Mouse (Mus musculus) skeletal muscle tissue, adult 2 months (tissue): ENCODE measurements around the gene Olfr113.
"Not testable (repeated sequence)": the region's sequence is repeated elsewhere in the genome, so short reads cannot be mapped to it uniquely, and the experiment has no call there.

ENCODE experiments used
- DNase-seq: peaks from one replicate; pipeline ENCODE4 v3.0.0-alpha.2; 2012; ENCODE audit warnings: low read depth, low spot score

Olfr113 gene

GRCm38 (mm10) chr17:37577563-37577962 lies at the start of gene Olfr113:
TSS of gene Olfr113 (minus strand) at chr17:37577663.
- DNase-seq, result no peak

- DNase-seq, result peak; percentile 50
These were observed 49.5 kb upstream of the Olfr113 start, which contains the start of the genes Olfr115 and Olfr116 for GRCm38 (mm10) chr17:37627009-37627408. TSS of gene Olfr115 (minus strand) at chr17:37627109. TSS of gene Olfr116 (minus strand) at chr17:37627199.

GRCm38 (mm10) chr17:37592643-37593042 lies 15.2 kb upstream of the Olfr113 start, which contains the start of gene Olfr114:
TSS of gene Olfr114 (minus strand) at chr17:37592743.
- DNase-seq, result no peak

DNA sequence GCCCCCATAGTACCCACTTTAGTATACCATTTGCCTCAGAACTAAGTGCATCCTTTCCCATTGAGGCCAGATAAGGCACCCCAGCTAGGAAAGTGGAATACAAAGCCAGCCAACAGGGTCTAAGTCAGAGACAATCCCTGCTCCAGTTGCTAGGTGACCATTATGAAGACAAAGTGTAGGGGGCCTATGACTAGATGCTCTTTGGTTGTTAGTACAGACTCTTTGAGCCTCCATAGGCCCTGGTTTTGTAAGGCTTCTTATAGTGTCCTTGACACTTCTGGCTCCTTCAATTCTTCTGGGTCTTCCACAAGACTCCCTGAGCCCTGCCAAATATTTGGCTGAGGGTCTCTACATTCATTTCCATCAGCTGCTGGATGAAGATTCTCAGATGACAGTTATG lies 8.1 kb downstream of the Olfr113 start, which contains the start of gene Olfr112:
Gene Olfr112, minus strand, starts transcription at position 101 of the 400 bp plus-strand sequence.
- DNase-seq, result no peak

- DNase-seq, result no peak
These were observed 18.4 kb downstream of the Olfr113 start for GRCm38 (mm10) chr17:37558913-37559615.

GRCm38 (mm10) chr17:37543800-37544435 lies 33.5 kb downstream of the Olfr113 start:
- DNase-seq, result no peak

DNA sequence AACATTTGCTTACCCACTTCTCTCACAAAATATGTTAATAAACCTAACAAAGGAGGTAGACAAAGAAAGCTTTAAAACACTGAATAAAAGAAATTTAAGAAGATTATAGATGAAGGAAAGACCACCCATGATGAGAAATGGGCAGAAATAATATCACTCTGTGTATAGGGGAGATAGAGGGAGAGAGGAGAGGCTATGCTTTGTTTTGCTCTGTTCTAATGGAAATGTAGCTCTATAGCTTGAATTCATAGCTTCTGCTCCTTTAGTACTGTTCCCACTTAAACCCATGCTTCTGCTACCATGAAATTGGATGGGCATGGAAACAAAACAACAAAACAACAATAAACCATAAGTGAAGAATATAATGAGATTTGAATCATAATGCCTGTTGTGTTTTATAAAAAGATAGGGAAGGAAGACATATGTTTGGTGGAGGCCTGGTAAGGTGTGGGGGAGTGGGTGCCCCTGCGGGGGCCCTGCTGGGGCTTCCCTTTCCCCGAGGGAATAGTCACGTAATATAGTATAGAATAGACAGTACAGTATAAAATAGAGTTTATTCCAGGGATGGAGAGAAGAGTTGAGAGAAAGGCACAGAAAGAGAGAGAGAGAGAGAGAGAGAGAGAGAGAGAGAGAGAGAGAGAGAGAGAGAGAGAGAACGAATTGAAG lies 35.9 kb downstream of the Olfr113 start:
- no peak for DNase-seq

- DNase-seq, result not testable (repeated sequence)
These were observed 39.0 kb downstream of the Olfr113 start for GRCm38 (mm10) chr17:37538416-37538815.

DNA sequence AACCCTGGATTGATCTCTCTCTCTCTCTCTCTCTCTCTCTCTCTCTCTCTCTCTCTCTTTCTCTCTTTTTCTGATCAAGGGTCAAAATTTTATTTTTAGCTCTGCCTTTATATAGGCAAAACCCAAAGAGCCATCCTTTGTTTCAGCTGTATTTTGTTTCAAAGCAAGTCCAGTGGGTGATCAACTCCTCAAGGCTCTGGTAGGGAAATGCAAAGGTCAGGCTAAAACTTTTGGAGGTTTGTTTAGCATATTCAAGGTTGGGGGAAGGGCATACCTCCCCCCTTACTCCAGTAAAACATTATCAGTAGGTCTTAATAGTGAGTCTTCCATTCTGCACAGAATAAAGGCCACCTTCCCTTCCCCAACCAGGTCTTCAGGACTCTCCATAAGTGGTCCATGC lies 42.3 kb downstream of the Olfr113 start:
- no peak for DNase-seq

DNA sequence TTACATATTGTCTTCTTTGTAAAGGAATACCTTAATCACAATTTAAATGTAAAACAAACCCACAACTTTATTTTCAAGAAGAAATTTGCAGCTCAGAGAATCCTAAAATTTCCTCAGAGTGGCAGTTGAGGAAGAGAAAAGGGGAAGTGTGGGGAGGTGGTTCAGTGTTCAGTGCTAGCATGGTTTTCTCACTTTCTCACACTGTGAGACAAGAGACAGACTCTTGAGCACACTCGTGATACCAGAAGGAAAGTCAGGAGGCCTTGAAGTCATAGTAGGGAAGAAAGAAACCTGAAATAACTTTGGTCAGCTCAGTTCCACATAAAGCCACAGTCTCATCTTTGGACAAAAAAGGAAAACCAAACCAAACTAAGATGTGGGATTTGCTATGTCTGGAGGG lies 52.0 kb downstream of the Olfr113 start:
- not testable (repeated sequence) for DNase-seq

- DNase-seq, result not testable (repeated sequence)
These were observed 52.9 kb downstream of the Olfr113 start for GRCm38 (mm10) chr17:37524612-37525011.
